Mouse (Mus musculus): ENCODE measurements around the gene Hsdl2. TPM values are rescaled to one million over a fixed set of nuclear protein-coding genes. Genes with fewer than 3 reads are reported as not detected.

Gene Hsdl2
- total RNA-seq, 2 experiments from 2014 or later = 55.7 to 62.5 TPM

GRCm38 (mm10) chr4:59619611-59620245 lies 38.4 kb downstream of the Hsdl2 start:
- no peak for DNase-seq (ENCODE audit: low spot score)

DNA sequence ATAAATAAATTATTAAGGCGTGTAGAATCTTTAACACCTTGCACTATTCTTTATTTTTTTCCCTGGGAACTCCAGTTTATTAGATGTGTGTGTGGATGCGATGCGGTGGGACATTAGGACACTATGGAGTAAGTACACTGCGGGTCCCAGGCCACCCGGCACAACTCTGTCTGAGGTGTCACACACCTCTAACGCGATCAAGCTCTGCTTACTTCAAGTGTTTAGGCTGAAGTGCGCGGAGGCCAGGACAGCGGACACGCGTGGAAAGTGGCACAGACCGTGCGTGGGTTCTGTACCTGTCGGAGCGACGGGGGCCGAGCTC lies 44.3 kb downstream of the Hsdl2 start:
- DNase-seq (ENCODE audit: low spot score) = no peak

DNA sequence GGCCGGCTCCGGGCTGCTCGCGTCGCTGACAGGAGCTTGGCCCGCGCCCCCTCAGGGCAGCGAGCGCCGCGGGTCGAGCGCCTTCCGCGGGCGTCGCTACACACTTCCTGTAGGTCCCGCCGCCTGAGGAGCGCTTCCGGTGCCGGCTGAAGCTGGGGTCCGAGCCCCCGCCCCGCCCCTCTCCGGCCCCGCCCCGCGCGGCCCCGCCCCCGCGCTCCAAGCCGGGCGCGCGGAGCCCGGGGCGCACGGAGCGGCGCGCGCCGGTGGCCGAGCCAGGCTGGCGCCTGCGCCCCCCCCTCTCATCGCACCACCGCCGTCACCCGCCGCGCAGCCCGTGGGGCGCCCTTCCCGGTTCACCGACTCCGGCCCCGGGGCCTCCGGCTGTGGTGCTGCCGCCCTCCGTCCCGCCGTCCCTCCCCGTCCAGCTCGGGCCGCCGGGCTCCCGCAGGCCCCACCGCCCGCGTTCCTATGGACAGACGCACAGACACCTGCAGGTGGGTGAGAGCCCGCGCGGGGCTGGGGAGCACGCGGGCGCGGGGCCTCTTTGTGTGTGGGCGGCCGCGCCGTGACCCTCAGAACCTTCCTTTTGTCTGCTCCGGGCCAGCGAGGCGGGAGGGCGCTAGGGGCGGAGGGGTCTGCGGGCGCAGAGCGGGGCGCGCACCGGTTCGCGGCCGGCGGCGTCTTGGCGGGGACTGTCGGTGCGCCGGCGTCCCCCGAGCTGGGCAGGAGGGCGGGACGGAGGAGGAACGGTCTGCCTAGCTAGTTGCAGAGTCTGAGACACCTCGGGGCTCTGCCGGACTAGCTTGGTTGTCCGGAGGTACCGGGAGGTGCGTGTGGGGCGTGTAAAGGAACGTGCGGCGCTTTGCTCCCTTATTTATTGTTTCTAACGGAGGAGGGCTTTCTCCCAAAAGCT lies 44.9 kb downstream of the Hsdl2 start, which contains the start of gene E130308A19Rik:
Gene E130308A19Rik, plus strand, starts transcription at position 214 of the 913 bp plus-strand sequence.
- DNase-seq (ENCODE audit: low spot score) = peak; percentile 65

- no peak for DNase-seq (ENCODE audit: low spot score)
These were observed 46.9 kb downstream of the Hsdl2 start for GRCm38 (mm10) chr4:59628255-59628654.

- DNase-seq (ENCODE audit: low spot score) = no peak
These were observed 47.9 kb downstream of the Hsdl2 start for GRCm38 (mm10) chr4:59629076-59629874.

GRCm38 (mm10) chr4:59630122-59630521 lies 48.8 kb downstream of the Hsdl2 start:
- DNase-seq (ENCODE audit: low spot score) = no peak

GRCm38 (mm10) chr4:59634532-59634931 lies 53.2 kb downstream of the Hsdl2 start:
- DNase-seq (ENCODE audit: low spot score) = no peak

DNA sequence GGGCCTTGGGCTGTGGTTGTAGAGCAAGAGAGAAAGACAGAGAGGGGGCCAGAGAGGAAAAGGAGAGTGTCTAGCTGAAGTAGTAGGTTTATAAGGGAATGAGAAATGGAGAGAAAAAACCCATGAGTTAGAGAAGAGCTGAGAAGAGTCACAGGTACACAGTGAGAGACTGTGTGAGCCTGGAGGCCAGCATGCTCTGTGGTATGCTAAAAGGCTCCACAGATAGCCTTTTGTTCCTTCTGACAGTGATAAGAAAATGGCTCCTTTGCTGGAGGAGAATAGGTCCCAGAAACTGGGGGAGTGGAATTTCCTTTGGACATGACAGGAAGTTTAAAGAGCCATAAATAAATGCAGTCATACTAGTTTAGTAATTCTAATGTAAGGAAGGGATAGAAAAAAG lies 57.8 kb downstream of the Hsdl2 start:
- DNase-seq (ENCODE audit: low spot score) = no peak

DNA sequence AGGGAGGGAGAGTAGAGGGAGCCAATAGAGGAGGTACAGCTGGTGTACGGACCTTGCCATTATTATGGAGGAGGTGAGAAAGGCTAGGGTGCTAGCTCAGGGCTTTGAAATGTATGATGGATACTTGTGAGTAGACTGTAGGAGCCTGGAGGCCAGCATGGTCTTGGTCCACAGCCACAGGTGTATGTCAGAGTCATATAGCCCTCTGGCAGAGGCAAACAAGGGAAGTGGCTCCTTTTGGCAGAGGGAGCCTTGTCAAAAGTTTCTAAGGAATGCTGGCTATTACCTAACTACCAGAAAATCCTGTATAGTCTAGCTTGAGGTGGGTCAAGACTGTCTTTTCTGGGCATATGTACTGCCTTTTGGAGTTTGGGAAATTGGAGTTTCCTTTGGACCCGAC lies 59.4 kb downstream of the Hsdl2 start:
- DNase-seq (ENCODE audit: low spot score) = no peak

- no peak for DNase-seq (ENCODE audit: low spot score)
These were observed 60.7 kb downstream of the Hsdl2 start for GRCm38 (mm10) chr4:59642039-59642438.

- no peak for DNase-seq (ENCODE audit: low spot score)
These were observed 61.3 kb downstream of the Hsdl2 start for GRCm38 (mm10) chr4:59642657-59643056.

GRCm38 (mm10) chr4:59644431-59644830 lies 63.1 kb downstream of the Hsdl2 start:
- no peak for DNase-seq (ENCODE audit: low spot score)

- no peak for DNase-seq (ENCODE audit: low spot score)
These were observed 63.6 kb downstream of the Hsdl2 start for GRCm38 (mm10) chr4:59644992-59645391.

DNA sequence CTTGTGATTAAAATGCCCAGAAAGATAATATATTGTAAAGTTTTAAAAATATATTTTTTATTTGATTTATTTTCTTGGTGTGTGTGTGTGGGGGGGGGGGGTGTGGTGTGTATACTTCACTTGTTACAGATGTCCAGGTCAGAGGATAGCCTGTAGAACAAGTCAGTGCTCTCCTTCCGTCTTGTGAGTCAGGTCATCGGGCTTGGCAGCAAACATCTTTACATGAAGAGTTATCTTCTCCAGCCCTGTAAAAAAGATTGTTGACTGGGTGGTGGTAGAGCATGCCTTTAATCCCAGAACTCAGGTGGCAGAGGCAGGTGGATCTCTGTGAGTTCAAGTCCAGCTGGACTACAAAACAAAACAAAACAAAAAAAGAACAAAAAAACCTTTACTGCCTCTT lies 64.2 kb downstream of the Hsdl2 start:
- no peak for DNase-seq (ENCODE audit: low spot score)

GRCm38 (mm10) chr4:59646020-59646696 lies 64.8 kb downstream of the Hsdl2 start:
- no peak for DNase-seq (ENCODE audit: low spot score)

GRCm38 (mm10) chr4:59649119-59649518 lies 67.8 kb downstream of the Hsdl2 start:
- no peak for DNase-seq (ENCODE audit: low spot score)

DNA sequence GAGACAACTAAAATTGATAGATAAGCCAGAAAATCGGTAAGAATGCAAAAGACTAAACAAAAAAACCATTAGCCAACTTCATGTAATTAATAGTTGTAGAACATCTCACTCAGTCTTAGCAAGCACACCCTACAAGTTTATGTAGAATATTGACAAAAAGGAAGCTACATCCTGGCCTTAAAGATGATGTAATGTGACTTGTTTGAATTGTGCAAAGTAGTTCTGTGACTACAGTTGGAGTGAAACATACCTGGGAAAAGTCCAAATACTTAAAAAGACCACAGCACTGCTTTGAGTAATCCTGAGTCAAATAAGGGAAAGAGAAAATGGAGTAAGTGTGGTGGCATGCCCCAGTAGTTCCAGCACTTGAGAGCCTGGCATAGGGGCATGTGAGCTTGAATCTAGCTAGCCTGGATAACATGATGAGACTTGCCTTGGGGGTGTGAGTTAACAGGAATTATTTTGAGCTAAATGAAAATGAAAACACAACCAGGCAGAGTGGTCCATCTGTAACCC lies 70.9 kb downstream of the Hsdl2 start:
- DNase-seq (ENCODE audit: low spot score) = no peak

DNA sequence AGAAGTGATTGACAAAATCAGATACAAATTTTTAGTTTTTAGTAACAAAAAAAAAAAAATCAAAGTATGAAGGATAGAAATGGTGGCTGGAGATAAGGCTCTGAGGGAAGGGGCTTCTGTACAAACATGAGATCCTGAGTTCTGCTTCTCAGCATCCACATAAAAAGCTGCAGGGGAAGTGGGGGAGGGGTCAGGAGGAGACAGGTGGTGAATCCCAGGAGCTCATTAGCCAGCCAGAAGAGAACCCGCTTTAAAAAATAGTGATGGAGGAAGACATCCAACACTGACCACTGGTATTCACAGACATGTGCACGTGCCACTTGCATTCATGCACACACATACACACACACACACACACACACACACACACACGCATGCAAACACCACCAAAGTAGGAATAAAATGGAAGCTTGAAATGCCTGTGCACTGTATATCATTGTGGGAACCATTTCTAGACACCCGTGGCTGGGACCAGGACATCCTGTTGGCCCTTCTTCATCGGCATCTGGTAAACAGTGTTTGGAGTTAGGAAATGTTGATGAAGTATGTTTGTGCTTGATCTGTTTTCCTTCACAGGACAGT lies 74.8 kb downstream of the Hsdl2 start:
- DNase-seq (ENCODE audit: low spot score) = no peak

DNA sequence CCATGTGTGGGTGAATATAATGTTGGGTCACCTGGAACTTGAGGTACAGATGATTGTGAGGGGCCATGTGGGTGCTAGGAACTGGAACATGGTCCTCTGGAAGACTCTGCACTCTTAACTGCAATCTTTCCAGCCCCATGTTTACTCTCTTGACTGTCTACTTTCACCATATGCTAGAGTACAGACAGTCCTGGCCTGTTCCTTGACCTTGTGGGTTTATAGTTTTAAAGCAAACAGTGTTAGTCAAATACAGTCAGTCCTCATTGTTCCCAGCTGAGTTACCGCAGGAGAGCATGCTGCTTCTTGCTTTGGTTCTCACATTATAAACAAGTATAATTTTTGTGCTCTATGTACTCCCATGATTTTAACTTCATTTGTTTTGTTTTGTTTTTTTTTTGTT lies 80.8 kb downstream of the Hsdl2 start:
- DNase-seq (ENCODE audit: low spot score) = no peak

DNA sequence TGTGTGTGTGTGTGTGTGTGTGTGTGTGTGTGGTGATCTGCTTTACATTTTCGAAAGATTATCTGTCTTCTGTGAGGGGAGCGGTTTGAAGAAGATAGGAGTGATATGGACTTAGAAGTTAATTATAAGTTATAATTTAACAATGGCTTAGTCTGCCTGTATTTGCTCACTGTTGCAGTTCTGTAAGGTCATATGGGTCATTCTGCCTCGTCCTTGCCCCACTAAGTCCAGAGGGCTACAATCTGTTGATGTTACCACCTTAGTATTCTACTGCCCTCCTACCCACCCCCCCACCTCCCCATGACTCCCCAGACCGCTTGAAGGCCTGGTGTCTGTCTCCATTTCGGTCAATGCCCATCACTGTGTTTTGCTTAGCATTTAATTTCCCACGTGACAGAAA lies 82.1 kb downstream of the Hsdl2 start:
- DNase-seq (ENCODE audit: low spot score) = no peak
